Mouse (Mus musculus) midbrain, postnatal 0 days (tissue): ENCODE data around the gene Tmod2. TPM values are rescaled to one million over a fixed set of nuclear protein-coding genes. Genes with fewer than 3 reads are reported as not detected.
"Not testable (repeated sequence)": the region's sequence is repeated elsewhere in the genome, so short reads cannot be mapped to it uniquely, and the experiment has no call there.

ENCODE experiments used
- ATAC-seq: fragments of 200-750 bp; cut with Nextera tagmentation; 2 replicates; pipeline ENCODE4 v1.8.0; 2017; ENCODE audit warnings: moderate number of reproducible peaks, mild to moderate bottlenecking, moderate TSS enrichment, moderate library complexity; ENCODE audit not compliant: low FRiP score
- DNase-seq: peaks from one replicate; pipeline ENCODE4 v3.0.0-alpha.2; 2015; ENCODE audit warnings: low spot score
- H3K27ac ChIP-seq: fragments of 300-500 bp; sonication (generic); 2 replicates; pipeline ENCODE4 v1.5.1; 2014; ENCODE audit warnings: low read depth, mild to moderate bottlenecking, low read length, mixed read lengths
- H3K27me3 ChIP-seq: fragments of 300-500 bp; sonication (generic); 2 replicates; pipeline ENCODE4 v1.6.1; 2014; ENCODE audit warnings: low read length, control low read depth, mixed read lengths; ENCODE audit not compliant: insufficient read depth
- H3K36me3 ChIP-seq: fragments of 300-500 bp; sonication (generic); 2 replicates; pipeline ENCODE4 v1.6.1; 2014; ENCODE audit warnings: low read length, control low read depth, mixed read lengths; ENCODE audit not compliant: insufficient read depth
- H3K4me1 ChIP-seq: fragments of 300-500 bp; sonication (generic); 2 replicates; pipeline ENCODE4 v1.6.1; 2014; ENCODE audit warnings: mild to moderate bottlenecking, control low read depth, antibody characterized with exemption, low read length, mixed read lengths; ENCODE audit not compliant: insufficient read depth
- H3K4me2 ChIP-seq: fragments of 300-500 bp; sonication (generic); 2 replicates; pipeline ENCODE4 v1.6.1; 2014; ENCODE audit warnings: low read depth, mild to moderate bottlenecking, low read length, mixed read lengths; ENCODE audit not compliant: poor library complexity, severe bottlenecking
- H3K4me3 ChIP-seq: fragments of 300-500 bp; sonication (generic); 2 replicates; pipeline ENCODE4 v1.5.1; 2014; ENCODE audit warnings: low read depth, mild to moderate bottlenecking, low read length, moderate library complexity
- H3K9ac ChIP-seq: fragments of 300-500 bp; sonication (generic); replicated peaks from 2 replicates; pipeline ENCODE4 v1.6.1; 2014; ENCODE audit warnings: mild to moderate bottlenecking, low read length, moderate library complexity, mixed read lengths; ENCODE audit not compliant: poor library complexity, severe bottlenecking
- H3K9me3 ChIP-seq: fragments of 300-500 bp; sonication (generic); 2 replicates; pipeline ENCODE4 v1.6.1; 2016; ENCODE audit warnings: low read length, control low read depth
- CTCF ChIP-seq: IDR thresholded peaks from 2 replicates; pipeline ENCODE4 v1.5.1; 2016; ENCODE audit warnings: antibody characterized with exemption, mild to moderate bottlenecking
- WGBS: fragments of 180-500 bp; shearing (Covaris S2); extraction: QIAGEN DNeasy Blood & Tissue Kit; methylation state at CpG from one replicate; pipeline ENCODE4 v1.1.7; 2014; 5-methylcytosine and 5-hydroxymethylcytosine counted together
- polyA plus RNA-seq: library from polyadenylated mRNA; unstranded; fragments of >200 nt; fragmentation: Nextera tagmentation; extraction: Ambion mirVana; gene quantifications from 2 replicates; pipeline ENCODE4 v1.2.1, GENCODE M21; 2015
- total RNA-seq: library from RNA; depleted of rRNA; stranded (reverse); fragments of >200 nt; gene quantifications from 2 replicates; pipeline ENCODE4 v1.2.3, GENCODE M21; 2014

Tmod2 gene
- total and polyA plus RNA-seq, 2 experiments from 2014 or later: 168 to 434 TPM

- WGBS: 67% methylated on average over 8 of the region's 8 CpGs
- no peaks in the 10 kb centered on the region for H3K36me3 ChIP-seq
- no peak for DNase-seq
Measured at GRCm38 (mm10) chr9:75549010-75549409, 62.1 kb downstream of the Tmod2 start.

GRCm38 (mm10) chr9:75546885-75547553 is 64.1 kb downstream of the Tmod2 start:
- WGBS: 81% methylated on average over 12 of the region's 12 CpGs

More at GRCm38 (mm10) chr9:75549010-75549409, 62.1 kb downstream of the Tmod2 start:
- no peak for ATAC-seq
- Histone ChIP-seq H3K9ac (no peak overlapping the region), H3K9me3 (no peaks in the 10 kb centered on the region), H3K27me3 (no peaks in the 10 kb centered on the region), H3K4me2 (no peak overlapping the region), H3K4me1 (no peaks in the 10 kb centered on the region), H3K27ac (no peak overlapping the region), H3K4me3 (no peak overlapping the region)
- TF ChIP-seq CTCF: no peak

GRCm38 (mm10) chr9:75545514-75545913 is 65.6 kb downstream of the Tmod2 start:
- H3K27ac ChIP-seq: no peak overlapping the region
- H3K4me2 ChIP-seq: no peak overlapping the region
- H3K27me3 ChIP-seq: no peaks in the 10 kb centered on the region
- no peaks in the 10 kb centered on the region for H3K36me3 ChIP-seq
- ATAC-seq: no peak
- no peaks in the 10 kb centered on the region for H3K9me3 ChIP-seq
- no peak overlapping the region for H3K9ac ChIP-seq
- WGBS: 92% methylated on average over 8 of the region's 8 CpGs
- DNase-seq: no peak
- H3K4me3 ChIP-seq: no peak overlapping the region
- H3K4me1 ChIP-seq: peaks cover 5% of the 10 kb centered on the region; the same call in 1 of the 2 replicates
- no peak for TF ChIP-seq CTCF

More at GRCm38 (mm10) chr9:75546885-75547553, 64.1 kb downstream of the Tmod2 start:
- no peak for TF ChIP-seq CTCF
- no peak overlapping the region for H3K9ac ChIP-seq
- H3K4me3 ChIP-seq: no peak overlapping the region
- no peak for DNase-seq
- H3K4me1 ChIP-seq: no peaks in the 10 kb centered on the region; the same call in 1 of the 2 replicates
- no peaks in the 10 kb centered on the region for H3K9me3 ChIP-seq
- H3K36me3 ChIP-seq: no peaks in the 10 kb centered on the region
- no peak overlapping the region; the same call in 1 of the 2 replicates for H3K27ac ChIP-seq
- no peak for ATAC-seq
- no peaks in the 10 kb centered on the region for H3K27me3 ChIP-seq
- no peak overlapping the region for H3K4me2 ChIP-seq

- Histone ChIP-seq H3K9ac (no peak overlapping the region), H3K27me3 (no peaks in the 10 kb centered on the region), H3K36me3 (no peaks in the 10 kb centered on the region), H3K9me3 (no peaks in the 10 kb centered on the region), H3K4me1 (peaks cover 5% of the 10 kb centered on the region; the same call in 1 of the 2 replicates), H3K4me3 (no peak overlapping the region), H3K4me2 (no peak overlapping the region), H3K27ac (no peak overlapping the region)
- ATAC-seq (no peak), DNase-seq (no peak)
- TF ChIP-seq CTCF: no peak
- 21% methylated on average over 5 of the region's 5 CpGs for WGBS
Measured at GRCm38 (mm10) chr9:75541497-75541896, 69.6 kb downstream of the Tmod2 start.

GRCm38 (mm10) chr9:75536422-75536821 is 74.7 kb downstream of the Tmod2 start:
- Histone ChIP-seq H3K4me3 (no peak overlapping the region), H3K4me1 (peaks cover 1% of the 10 kb centered on the region; the same call in 1 of the 2 replicates), H3K9me3 (no peaks in the 10 kb centered on the region), H3K27ac (no peak overlapping the region), H3K27me3 (no peaks in the 10 kb centered on the region), H3K4me2 (no peak overlapping the region), H3K36me3 (no peaks in the 10 kb centered on the region), H3K9ac (no peak overlapping the region)
- no peak for DNase-seq
- no peak for ATAC-seq
- no peak for TF ChIP-seq CTCF
- WGBS: 63% methylated on average over 1 of the region's 1 CpGs

GRCm38 (mm10) chr9:75534431-75534962 is 76.6 kb downstream of the Tmod2 start:
- Histone ChIP-seq H3K9me3 (no peaks in the 10 kb centered on the region), H3K9ac (no peak overlapping the region), H3K4me3 (no peak overlapping the region), H3K36me3 (no peaks in the 10 kb centered on the region), H3K4me1 (no peaks in the 10 kb centered on the region), H3K27me3 (no peaks in the 10 kb centered on the region), H3K27ac (no peak overlapping the region), H3K4me2 (no peak overlapping the region)
- ATAC-seq (no peak), DNase-seq (no peak)
- TF ChIP-seq CTCF: no peak
- WGBS: 95% methylated on average over 8 of the region's 8 CpGs

GRCm38 (mm10) chr9:75532989-75533388 is 78.1 kb downstream of the Tmod2 start:
- not testable (repeated sequence) for H3K9ac ChIP-seq, H3K4me1 ChIP-seq, H3K27ac ChIP-seq, DNase-seq, ATAC-seq, H3K4me3 ChIP-seq, H3K9me3 ChIP-seq, H3K27me3 ChIP-seq, H3K36me3 ChIP-seq, H3K4me2 ChIP-seq
- 73% methylated on average over 8 of the region's 9 CpGs for WGBS
